Mouse (Mus musculus): Measurements from ENCODE around the gene Myof.

Myof gene

DNA sequence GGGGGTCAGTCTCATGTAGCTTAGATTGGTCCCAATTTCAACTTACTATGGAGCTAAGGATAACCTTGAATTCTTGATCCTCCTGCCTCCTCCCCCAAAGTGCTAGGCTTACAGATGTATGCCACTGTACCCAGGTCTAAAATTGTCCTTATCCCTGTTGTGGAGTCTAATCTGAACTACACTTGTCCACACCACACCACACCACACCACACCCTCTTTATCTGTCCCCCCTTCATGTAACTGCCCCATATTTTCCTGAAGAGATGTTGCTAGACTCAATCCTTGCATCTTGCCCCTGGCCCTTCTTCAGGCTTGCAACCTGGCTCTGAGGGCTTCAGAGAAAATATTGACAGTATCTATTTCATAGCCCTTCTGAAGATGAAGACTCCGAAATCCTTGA is 169.9 kb downstream of the Myof start:
- no peak for DNase-seq (ENCODE audit: low spot score)

- DNase-seq (ENCODE audit: low spot score): no peak
Measured at GRCm38 (mm10) chr19:37867592-37867991, 175.8 kb downstream of the Myof start.

DNA sequence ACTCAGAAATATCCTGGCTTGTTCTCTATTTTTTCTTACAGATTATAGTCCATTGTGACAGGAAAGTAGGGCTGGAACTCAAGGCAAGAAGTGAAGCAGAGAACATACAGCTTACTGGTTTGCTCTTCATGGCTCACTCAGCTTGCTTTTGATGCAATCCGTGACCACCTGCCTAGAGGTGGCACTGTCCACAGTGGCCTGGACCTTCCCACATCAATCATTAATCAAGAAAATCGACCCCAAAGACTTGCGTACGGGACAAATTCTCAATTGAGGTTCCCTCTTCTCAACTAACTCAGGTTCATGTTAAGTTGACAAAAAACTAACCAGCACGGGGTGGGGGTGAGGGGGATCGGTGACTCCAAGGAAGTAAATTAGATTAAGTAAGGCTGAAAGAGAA is 176.4 kb downstream of the Myof start:
- no peak for DNase-seq (ENCODE audit: low spot score)

GRCm38 (mm10) chr19:37861171-37861570 is 182.2 kb downstream of the Myof start:
- no peak for DNase-seq (ENCODE audit: low spot score)

GRCm38 (mm10) chr19:37860267-37860666 is 183.1 kb downstream of the Myof start:
- DNase-seq (ENCODE audit: low spot score): no peak

GRCm38 (mm10) chr19:37858406-37859081 is 184.8 kb downstream of the Myof start:
- no peak for DNase-seq (ENCODE audit: low spot score)

- no peak for DNase-seq (ENCODE audit: low spot score)
Measured at GRCm38 (mm10) chr19:37852056-37852455, 191.3 kb downstream of the Myof start.

- no peak for DNase-seq (ENCODE audit: low spot score)
Measured at GRCm38 (mm10) chr19:37851590-37852038, 191.8 kb downstream of the Myof start.
